Mouse (Mus musculus): ENCODE measurements around the gene Abhd2. TPM values are rescaled to one million over a fixed set of nuclear protein-coding genes. Genes with fewer than 3 reads are reported as not detected.
"Not testable (repeated sequence)": the region's sequence is repeated elsewhere in the genome, so short reads cannot be mapped to it uniquely, and the experiment has no call there.

Abhd2 gene
- polyA plus RNA-seq, 1 experiment: 14.9 TPM

- DNase-seq (ENCODE audit: low spot score): no peak
Observed at GRCm38 (mm10) chr7:79266228-79266627, 6.8 kb upstream of the Abhd2 start.

GRCm38 (mm10) chr7:79267690-79268388 is 5.2 kb upstream of the Abhd2 start:
- DNase-seq (ENCODE audit: low spot score): no peak

GRCm38 (mm10) chr7:79268897-79269296 is 4.1 kb upstream of the Abhd2 start:
- DNase-seq (ENCODE audit: low spot score): no peak

GRCm38 (mm10) chr7:79269411-79269810 is 3.6 kb upstream of the Abhd2 start:
- DNase-seq (ENCODE audit: low spot score): no peak

DNA sequence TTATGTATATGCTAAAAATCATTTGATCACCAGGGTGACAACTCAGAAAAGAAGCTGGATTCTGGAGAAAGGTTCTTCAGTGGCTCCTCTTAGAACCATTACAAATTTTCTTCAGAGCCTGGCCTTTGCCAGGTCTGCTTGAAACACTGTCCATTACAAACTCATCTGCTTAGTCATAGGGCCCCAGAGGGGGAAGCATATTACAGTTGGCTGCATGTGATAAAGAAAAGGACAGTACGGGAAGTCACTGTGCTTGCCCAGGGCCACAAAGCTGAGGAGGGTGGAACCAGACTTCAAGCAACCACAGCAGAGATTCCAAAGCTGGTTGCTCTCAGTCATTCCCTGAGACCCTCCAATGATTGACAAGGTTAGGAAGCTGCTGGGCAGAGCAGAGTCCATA is 3.1 kb upstream of the Abhd2 start:
- no peak for DNase-seq (ENCODE audit: low spot score)

GRCm38 (mm10) chr7:79270961-79271387 is 2.0 kb upstream of the Abhd2 start:
- no peak for DNase-seq (ENCODE audit: low spot score)

DNA sequence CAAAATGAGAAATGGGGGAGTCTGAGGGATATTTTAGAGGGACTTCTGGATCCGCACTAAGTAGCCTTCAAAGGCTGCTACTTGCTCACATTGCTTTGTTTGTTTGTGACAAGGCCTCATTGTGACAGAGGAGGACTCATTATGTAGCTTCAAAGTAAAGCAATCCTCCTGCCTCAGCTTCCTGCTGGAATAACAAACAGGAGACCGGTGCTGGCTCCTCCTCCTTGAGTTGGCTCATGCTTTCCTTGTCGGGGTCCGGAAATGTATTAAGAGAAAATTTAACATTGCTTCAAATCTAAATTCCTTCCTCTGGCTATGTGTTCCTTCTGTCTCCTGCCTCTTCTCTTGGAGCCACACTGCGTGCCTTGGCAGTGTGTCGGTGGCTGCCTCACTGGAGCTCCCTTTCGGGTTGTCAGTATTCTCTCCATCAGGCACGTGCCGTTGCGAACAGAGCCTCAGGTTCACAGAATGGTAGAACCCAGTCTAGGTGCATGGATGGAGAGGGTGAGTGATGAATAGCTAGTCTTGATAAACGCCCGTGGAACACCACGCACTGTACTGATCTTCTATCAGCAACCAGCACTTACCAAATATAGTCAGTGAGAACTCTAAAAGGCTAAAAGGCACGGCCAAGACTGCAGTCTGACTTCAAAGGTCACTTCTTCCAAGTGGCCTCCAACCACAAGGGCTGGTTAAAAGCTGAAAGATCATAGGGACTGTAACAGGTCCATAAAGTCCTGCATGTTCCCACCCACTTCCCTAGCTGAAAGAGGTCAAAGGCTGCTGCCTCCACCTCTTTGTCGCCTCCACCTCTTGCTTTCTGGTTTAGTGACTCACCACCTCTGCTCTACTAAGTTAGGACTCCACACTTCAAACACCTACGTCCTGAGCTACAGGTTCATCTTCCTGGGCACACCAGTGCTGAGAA is 874 bp upstream of the Abhd2 start:
- no peak for DNase-seq (ENCODE audit: low spot score)

DNA sequence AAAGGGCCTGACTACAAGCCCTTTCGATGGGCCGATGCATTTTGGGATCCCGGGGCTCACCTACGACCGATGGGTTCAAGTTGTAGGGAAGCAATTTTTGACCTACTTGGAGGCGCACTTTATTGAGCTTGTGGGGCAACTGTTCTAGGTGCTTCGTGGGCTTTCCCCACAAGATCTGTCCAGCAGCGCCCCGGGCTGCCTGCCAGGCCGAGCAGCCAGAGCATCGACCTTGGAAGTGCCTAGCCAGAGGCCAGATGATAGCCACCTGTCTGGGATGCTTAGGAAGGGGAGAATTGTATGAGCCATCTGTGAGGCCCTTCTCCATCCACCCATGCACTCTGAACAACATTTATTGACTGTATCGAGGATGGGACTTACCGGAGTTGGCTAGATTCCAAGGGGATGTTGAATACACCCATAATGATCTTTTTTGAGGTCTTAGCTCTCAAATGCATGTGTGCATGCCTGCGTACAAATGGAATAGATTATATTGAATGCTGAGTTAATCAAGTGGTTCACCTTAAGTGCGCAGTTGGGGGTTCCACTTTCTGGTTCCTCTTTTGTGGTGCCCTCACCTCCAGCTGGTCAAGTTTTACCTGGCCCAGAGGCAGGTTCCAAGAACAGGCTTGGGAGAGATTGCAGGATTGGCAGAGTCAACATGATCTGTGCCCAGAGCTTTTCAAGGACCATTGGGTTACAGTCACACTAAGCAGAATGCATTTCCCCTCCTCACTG is 906 bp downstream of the Abhd2 start:
- no peak for DNase-seq (ENCODE audit: low spot score)

DNA sequence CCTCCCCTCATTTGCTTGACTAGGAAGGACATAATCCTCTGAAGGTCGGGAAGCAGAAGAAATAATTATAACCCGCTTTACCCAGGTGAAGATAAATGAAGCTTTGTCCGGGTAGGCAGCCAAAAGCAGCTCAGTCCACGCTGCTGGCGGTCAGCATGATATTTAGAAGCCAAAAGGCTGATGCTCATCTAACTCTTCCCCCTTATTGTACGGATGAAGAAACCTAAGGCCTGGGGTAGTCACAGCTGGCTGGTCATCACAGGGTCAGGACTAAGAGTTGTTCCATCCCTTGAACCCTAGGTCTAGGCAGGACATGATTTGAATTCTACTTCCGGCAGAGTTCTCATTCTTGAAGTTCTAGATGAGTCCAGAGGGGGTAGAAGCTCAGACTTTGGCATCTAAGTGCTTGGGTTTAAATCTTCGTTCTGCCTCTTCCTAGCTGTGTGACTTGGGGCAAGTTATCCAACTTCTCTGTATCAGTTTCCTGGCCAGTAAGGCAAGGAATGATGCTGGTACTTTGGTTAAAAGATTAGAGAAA is 1.5 kb downstream of the Abhd2 start:
- DNase-seq (ENCODE audit: low spot score): no peak

GRCm38 (mm10) chr7:79275345-79275744 is 2.3 kb downstream of the Abhd2 start:
- DNase-seq (ENCODE audit: low spot score): no peak

GRCm38 (mm10) chr7:79278432-79278831 is 5.4 kb downstream of the Abhd2 start:
- no peak for DNase-seq (ENCODE audit: low spot score)

GRCm38 (mm10) chr7:79279376-79280029 is 6.5 kb downstream of the Abhd2 start:
- no peak for DNase-seq (ENCODE audit: low spot score)

DNA sequence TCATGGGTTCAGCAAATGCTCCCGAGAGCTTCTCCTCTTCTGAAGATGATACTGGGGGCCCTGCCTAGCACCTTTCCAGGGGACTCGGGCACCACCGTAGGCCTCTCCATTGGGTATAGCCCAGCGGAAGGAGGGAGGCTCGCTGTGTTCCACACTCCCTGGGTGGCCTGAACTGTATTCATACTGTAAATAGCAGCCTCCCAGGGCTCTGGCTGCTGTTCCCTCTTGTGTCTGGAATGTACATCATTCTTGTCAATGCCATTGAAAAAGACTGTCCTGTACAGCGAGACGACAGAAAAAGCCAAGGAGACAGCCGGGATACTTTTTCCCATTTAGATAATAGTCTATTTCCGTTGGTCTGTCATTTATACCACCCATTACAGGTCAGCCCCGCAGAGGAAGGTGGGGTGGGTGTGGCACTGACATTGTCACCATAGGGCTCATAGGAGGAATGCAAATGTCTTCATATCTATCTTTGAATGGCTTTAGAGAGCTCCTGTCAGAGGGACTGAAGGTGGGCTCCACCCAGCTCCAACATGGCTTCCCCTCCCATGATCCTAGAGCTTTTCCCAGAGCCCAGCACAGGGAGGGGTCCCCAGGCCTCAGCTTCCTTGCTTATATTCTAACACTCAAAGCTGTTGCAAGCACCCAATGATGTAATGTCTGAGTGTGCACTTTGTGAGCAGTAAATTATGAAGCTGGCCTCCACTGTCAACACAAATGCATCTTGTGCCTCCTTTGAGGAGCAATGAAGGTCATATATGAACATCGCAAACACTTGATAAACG is 10.1 kb downstream of the Abhd2 start:
- no peak for DNase-seq (ENCODE audit: low spot score)

GRCm38 (mm10) chr7:79283671-79283941 is 10.6 kb downstream of the Abhd2 start:
- DNase-seq (ENCODE audit: low spot score): not testable (repeated sequence)

DNA sequence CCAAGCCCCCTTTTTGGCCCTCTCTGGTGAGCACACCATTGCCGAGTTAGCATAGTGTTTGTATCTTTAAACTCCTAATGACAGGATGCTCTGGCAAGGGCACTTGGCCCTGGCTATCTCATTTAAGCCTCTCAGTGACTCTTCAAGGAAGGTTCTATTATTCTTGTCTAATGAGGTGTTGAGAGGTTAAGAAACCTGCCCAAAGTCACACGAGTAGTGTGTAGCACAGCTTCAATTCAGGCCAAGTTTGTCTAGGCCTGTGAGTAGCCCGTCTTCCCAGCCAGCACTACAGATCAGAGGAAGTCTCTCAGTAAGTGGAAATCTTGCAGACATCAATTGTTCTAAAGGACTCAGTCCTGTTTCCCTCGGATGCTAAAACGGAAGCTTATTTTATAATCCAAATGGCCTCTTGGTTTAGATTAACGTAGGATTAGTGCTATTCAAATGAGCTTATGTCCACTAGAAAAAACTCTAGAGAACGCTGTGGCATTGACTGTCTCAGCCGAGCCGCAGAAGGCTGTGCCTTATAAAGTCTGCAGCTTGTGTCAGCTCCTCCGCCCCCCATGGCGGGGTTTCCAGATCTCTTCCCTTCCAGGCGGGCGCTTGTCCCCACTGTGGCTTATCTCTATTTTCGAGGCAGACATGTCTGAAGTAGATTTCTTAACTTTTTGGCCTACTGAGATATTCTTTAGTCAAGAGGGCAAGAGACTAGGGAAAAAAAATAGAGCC is 11.3 kb downstream of the Abhd2 start:
- no peak for DNase-seq (ENCODE audit: low spot score)

DNA sequence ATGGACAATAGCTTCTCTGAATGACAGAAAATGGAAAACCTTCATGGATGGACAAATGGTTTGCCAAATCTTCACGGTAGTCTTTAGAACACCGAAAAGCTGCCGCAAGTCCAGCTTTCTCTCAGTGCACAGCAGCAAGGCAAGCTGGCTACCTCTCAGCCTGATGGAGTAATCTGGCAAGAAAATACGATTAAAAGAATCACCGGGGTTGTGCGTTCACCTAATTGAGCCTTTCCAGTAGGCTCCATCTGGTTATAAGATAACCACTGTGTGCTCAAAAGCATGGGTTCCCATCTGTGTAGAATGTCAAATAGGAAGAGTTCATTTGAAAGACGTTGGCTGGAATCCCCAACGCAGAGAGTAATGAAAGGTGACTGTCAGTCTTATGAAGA is 11.9 kb downstream of the Abhd2 start:
- no peak for DNase-seq (ENCODE audit: low spot score)

DNA sequence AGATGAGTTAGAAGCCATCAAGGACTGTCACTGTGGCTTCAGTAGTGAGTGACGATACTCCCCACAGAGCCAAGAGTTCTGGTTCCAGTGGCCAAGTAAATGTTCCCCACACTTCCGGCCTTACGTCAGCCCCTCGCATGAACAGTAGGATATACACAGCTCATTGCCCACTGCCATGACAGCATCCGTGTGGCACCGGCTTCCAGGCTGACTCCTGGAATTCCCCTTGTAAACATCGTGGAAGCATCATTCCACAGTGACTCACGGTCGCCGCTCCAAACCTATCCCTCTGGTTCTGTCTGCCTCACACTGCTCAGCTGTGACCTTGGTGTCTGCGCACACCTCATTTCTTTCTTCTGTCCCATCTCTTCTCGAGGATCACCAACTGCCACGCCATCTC is 12.4 kb downstream of the Abhd2 start:
- no peak for DNase-seq (ENCODE audit: low spot score)

DNA sequence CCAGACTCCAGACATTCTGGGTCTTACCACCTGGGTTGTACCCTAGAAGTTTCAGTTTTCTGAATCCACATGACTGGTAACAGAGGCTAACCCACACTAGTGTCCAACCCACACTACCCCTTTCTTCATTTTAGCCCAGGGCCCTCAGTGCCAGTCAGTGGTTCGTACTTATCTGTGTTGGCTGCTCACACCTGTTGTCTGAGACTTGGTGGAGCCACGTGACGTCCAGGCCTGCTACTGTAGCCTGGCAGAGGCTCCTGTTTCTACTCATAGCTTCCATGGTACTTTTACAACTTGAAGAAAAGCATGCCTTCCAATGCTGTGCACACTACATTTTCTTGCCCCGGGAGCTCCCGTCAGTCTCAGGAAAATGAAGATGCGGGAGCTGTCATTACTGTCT is 14.2 kb downstream of the Abhd2 start:
- DNase-seq (ENCODE audit: low spot score): no peak

GRCm38 (mm10) chr7:79287928-79288327 is 14.9 kb downstream of the Abhd2 start:
- no peak for DNase-seq (ENCODE audit: low spot score)

- no peak for DNase-seq (ENCODE audit: low spot score)
Observed at GRCm38 (mm10) chr7:79288422-79288821, 15.4 kb downstream of the Abhd2 start.
